Mouse (Mus musculus) limb, embryonic 14.5 days (tissue): ENCODE measurements around the gene Blm. TPM values are rescaled to one million over a fixed set of nuclear protein-coding genes. Genes with fewer than 3 reads are reported as not detected.
"Not testable (repeated sequence)": the region's sequence is repeated elsewhere in the genome, so short reads cannot be mapped to it uniquely, and the experiment has no call there.

Experiments
- ATAC-seq: fragments of 200-750 bp; cut with Nextera tagmentation; 2 replicates; pipeline ENCODE4 v1.8.0; 2017; ENCODE audit warnings: low read depth, moderate number of reproducible peaks, moderate TSS enrichment; ENCODE audit not compliant: low FRiP score
- DNase-seq: peaks from one replicate; pipeline ENCODE4 v3.0.0-alpha.2; 2015; ENCODE audit warnings: low spot score
- H3K27ac ChIP-seq: fragments of 300-500 bp; sonication (generic); replicated peaks from 2 replicates; pipeline ENCODE4 v1.5.1; 2014; ENCODE audit warnings: low read depth, mild to moderate bottlenecking, low read length, moderate library complexity, mixed read lengths
- H3K27me3 ChIP-seq: fragments of 300-500 bp; sonication (generic); 2 replicates; pipeline ENCODE4 v1.6.1; 2014; ENCODE audit warnings: low read length, mixed read lengths; ENCODE audit not compliant: control insufficient read depth, insufficient read depth
- H3K36me3 ChIP-seq: fragments of 300-500 bp; sonication (generic); 2 replicates; pipeline ENCODE4 v1.6.1; 2014; ENCODE audit warnings: mild to moderate bottlenecking, low read length, moderate library complexity, mixed read lengths; ENCODE audit not compliant: control insufficient read depth, insufficient read depth
- H3K4me1 ChIP-seq: fragments of 300-500 bp; sonication (generic); 2 replicates; pipeline ENCODE4 v1.6.1; 2014; ENCODE audit warnings: antibody characterized with exemption, low read length, mixed read lengths; ENCODE audit not compliant: control insufficient read depth, insufficient read depth
- H3K4me2 ChIP-seq: fragments of 300-500 bp; sonication (generic); replicated peaks from 2 replicates; pipeline ENCODE4 v1.6.1; 2014; ENCODE audit warnings: low read depth, mild to moderate bottlenecking, low read length, moderate library complexity; ENCODE audit not compliant: severe bottlenecking
- H3K4me3 ChIP-seq: fragments of 300-500 bp; sonication (generic); replicated peaks from 2 replicates; pipeline ENCODE4 v1.5.1; 2014; ENCODE audit warnings: low read length
- H3K9ac ChIP-seq: fragments of 300-500 bp; sonication (generic); 2 replicates; pipeline ENCODE4 v1.6.1; 2014; ENCODE audit warnings: mild to moderate bottlenecking, low read depth, low read length, moderate library complexity; ENCODE audit not compliant: severe bottlenecking
- H3K9me3 ChIP-seq: fragments of 300-500 bp; sonication (generic); 2 replicates; pipeline ENCODE4 v1.6.1; 2016; ENCODE audit warnings: low read length; ENCODE audit not compliant: control insufficient read depth
- POLR2A ChIP-seq: fragments of 200-500 bp; IDR thresholded peaks from 2 replicates; pipeline ENCODE4 v1.8.0; 2012; ENCODE audit warnings: inconsistent platforms, mild to moderate bottlenecking, moderate library complexity, borderline replicate concordance; ENCODE audit not compliant: insufficient read depth, insufficient read length; ENCODE audit errors: extremely low read depth
- WGBS: fragments of 180-500 bp; shearing (Covaris S2); extraction: QIAGEN DNeasy Blood & Tissue Kit; methylation state at CpG from one replicate; pipeline ENCODE4 v1.1.7; 2014; 5-methylcytosine and 5-hydroxymethylcytosine counted together
- polyA plus RNA-seq, 2 experiments: library from polyadenylated mRNA; depleted of rRNA in 1 of 2; stranded (reverse) in 1 of 2; unstranded in 1 of 2; fragments of >200 nt; fragmentation: Nextera tagmentation in 1 of 2; extraction: Ambion mirVana in 1 of 2; gene quantifications; 2 replicates each; pipeline versions ENCODE4 v1.2.1 to v1.2.3; 2012 to 2014

Gene Blm
- polyA plus RNA-seq, 2 experiments: 16.2 to 17.8 TPM

GRCm38 (mm10) chr7:80534291-80535008 lies 469 bp downstream of the Blm start:
- Histone ChIP-seq H3K4me2 (peak overlapping the region; percentile 93), H3K9ac (peak overlapping the region; percentile 71), H3K36me3 (no peaks in the 10 kb centered on the region), H3K9me3 (no peaks in the 10 kb centered on the region), H3K27ac (peak overlapping the region; percentile 55), H3K27me3 (no peaks in the 10 kb centered on the region), H3K4me3 (peak overlapping the region; percentile 74), H3K4me1 (peaks cover 3% of the 10 kb centered on the region; the same call in 1 of the 2 replicates)
- peak; percentile 28 for DNase-seq
- ATAC-seq: no peak
- under 1% methylated on average over 32 of the region's 32 CpGs for WGBS
- no peak for TF ChIP-seq POLR2A

GRCm38 (mm10) chr7:80531087-80531486 lies 3.8 kb downstream of the Blm start:
- ATAC-seq (no peak), DNase-seq (no peak)
- Histone ChIP-seq H3K9me3 (no peaks in the 10 kb centered on the region), H3K4me3 (no peak overlapping the region), H3K9ac (no peak overlapping the region), H3K4me1 (peaks cover 3% of the 10 kb centered on the region; the same call in 1 of the 2 replicates), H3K4me2 (no peak overlapping the region), H3K27ac (no peak overlapping the region), H3K27me3 (no peaks in the 10 kb centered on the region), H3K36me3 (no peaks in the 10 kb centered on the region)
- no peak for TF ChIP-seq POLR2A
- 85% methylated on average over 6 of the region's 6 CpGs for WGBS

GRCm38 (mm10) chr7:80530646-80531045 lies 4.3 kb downstream of the Blm start:
- 87% methylated on average over 2 of the region's 2 CpGs for WGBS
- no peak for TF ChIP-seq POLR2A
- H3K4me1 ChIP-seq: peaks cover 3% of the 10 kb centered on the region; the same call in 1 of the 2 replicates
- ATAC-seq: no peak
- no peak overlapping the region for H3K4me2 ChIP-seq
- H3K27ac ChIP-seq: no peak overlapping the region
- H3K27me3 ChIP-seq: no peaks in the 10 kb centered on the region
- H3K36me3 ChIP-seq: no peaks in the 10 kb centered on the region
- no peak for DNase-seq
- H3K9ac ChIP-seq: no peak overlapping the region
- H3K9me3 ChIP-seq: no peaks in the 10 kb centered on the region
- H3K4me3 ChIP-seq: no peak overlapping the region

GRCm38 (mm10) chr7:80526698-80527097 lies 8.2 kb downstream of the Blm start:
- Histone ChIP-seq H3K9me3 (no peaks in the 10 kb centered on the region), H3K36me3 (no peaks in the 10 kb centered on the region), H3K4me3 (no peak overlapping the region), H3K4me1 (no peaks in the 10 kb centered on the region), H3K27me3 (no peaks in the 10 kb centered on the region), H3K4me2 (no peak overlapping the region), H3K9ac (no peak overlapping the region), H3K27ac (no peak overlapping the region)
- ATAC-seq: no peak
- 75% methylated on average over 6 of the region's 6 CpGs for WGBS
- DNase-seq: no peak
- TF ChIP-seq POLR2A: no peak

GRCm38 (mm10) chr7:80512408-80513085 lies 22.4 kb downstream of the Blm start:
- Histone ChIP-seq H3K27me3 (no peaks in the 10 kb centered on the region), H3K27ac (no peak overlapping the region), H3K4me3 (no peak overlapping the region), H3K9me3 (no peaks in the 10 kb centered on the region), H3K4me1 (peaks cover 7% of the 10 kb centered on the region; the same call in 1 of the 2 replicates), H3K36me3 (peaks cover 45% of the 10 kb centered on the region), H3K4me2 (no peak overlapping the region), H3K9ac (no peak overlapping the region)
- 73% methylated on average over 16 of the region's 16 CpGs for WGBS
- TF ChIP-seq POLR2A: no peak
- no peak for DNase-seq
- no peak for ATAC-seq

GRCm38 (mm10) chr7:80507697-80508096 lies 27.2 kb downstream of the Blm start:
- WGBS: 97% methylated on average over 21 of the region's 26 CpGs
- H3K4me2 ChIP-seq, H3K27me3 ChIP-seq, H3K4me3 ChIP-seq, ATAC-seq, DNase-seq, H3K27ac ChIP-seq, H3K4me1 ChIP-seq, H3K9ac ChIP-seq, H3K9me3 ChIP-seq: not testable (repeated sequence)
- H3K36me3 ChIP-seq: peaks cover 64% of the 10 kb centered on the region
